In the genomic region with DNA sequence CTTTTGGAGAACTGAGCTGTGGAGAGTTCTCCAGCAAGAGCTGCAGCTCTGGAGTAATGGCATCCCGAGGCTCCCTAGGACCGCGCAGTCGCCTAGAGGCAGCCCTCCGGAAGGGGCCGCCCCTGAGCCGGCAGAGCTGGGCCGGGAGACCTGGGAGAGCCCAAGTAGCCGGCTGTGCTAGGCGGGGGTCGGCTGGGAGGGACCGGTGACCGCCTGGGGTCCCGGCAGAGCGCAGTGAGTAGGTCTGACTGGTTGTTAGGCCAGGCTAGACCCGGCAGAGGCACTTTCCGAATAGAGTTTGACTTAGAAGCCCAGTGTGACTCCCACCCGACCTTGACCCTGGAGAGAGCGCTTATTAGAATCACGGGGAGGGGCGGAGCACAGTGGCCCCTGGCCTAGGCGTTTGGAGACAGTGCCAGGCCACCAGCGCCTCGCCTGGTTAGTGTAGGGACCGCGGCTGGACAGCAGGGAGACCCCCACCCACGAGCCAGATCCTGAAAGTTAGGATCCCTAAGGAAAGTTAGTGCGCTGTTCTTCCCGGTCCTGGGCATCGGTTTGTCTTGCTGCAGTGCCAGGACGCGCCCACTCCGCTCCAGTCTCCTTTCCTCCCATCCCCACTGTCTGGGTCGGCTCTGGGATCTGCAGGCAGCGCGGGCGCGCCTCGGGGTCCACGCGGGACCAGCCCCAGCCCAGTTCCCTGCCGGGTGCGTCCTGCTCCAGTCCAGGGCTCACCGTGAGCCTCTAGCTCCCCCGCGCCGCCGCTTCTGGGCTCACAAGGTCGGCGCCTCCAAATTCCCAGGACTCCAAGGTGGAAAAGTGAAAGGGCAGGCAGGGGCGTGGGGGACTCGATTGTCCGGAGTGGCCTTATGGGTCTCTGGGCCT, we compare ENCODE assay signal across 8 mouse cellular contexts. TPM values are rescaled to one million over a fixed set of nuclear protein-coding genes. Genes with fewer than 3 reads are reported as not detected.
DNase-seq lines count a peak whose midpoint lies in the region; ATAC-seq and TF ChIP-seq lines count a peak whose summit lies in the region.

A gene (minus strand): TSS at position 70 of the 882 bp plus-strand sequence.

- no peaks in the 10 kb centered on the region for H3K36me3 ChIP-seq in hindbrain, embryonic 16.5 days (ENCODE audit: control insufficient read depth, insufficient read depth, low read length)

- H3K4me1 ChIP-seq in cortical plate, adult 2 months (ENCODE audit: control insufficient read depth, insufficient read depth, low read length) = no peaks in the 10 kb centered on the region
- peaks cover 10% of the 10 kb centered on the region for H3K4me1 ChIP-seq in hindbrain, embryonic 16.5 days (ENCODE audit: control insufficient read depth, insufficient read depth, low read depth, low read length)

- H3K27ac ChIP-seq in cortical plate, adult 2 months (ENCODE audit: insufficient read depth, low read length) = peak within 1 kb of the TSS; percentile 67
- no peak within 1 kb of the TSS; the same call in 1 of the 2 replicates for H3K27ac ChIP-seq in hindbrain, embryonic 16.5 days (ENCODE audit: low read depth, low read length)
- peak within 1 kb of the TSS; percentile 86 for H3K27ac ChIP-seq in left cerebral cortex, adult 2 months

- peak within 1 kb of the TSS; percentile 69 for H3K4me2 ChIP-seq in hindbrain, embryonic 16.5 days (ENCODE audit: low read length)

- H3K9me3 ChIP-seq in hindbrain, embryonic 16.5 days (ENCODE audit: control insufficient read depth, low read length) = no peaks in the 10 kb centered on the region

- intact Hi-C loops in left cerebral cortex, adult 2 months (cut with DNase I) = no loop called here

- peak; percentile 98 for ATAC-seq in hindbrain, embryonic 16.5 days

- WGBS in hindbrain, embryonic 16.5 days = under 1% methylated on average over 53 of the region's 53 CpGs

- peak within 1 kb of the TSS; percentile 68 for H3K9ac ChIP-seq in hindbrain, embryonic 16.5 days (ENCODE audit: low read depth, low read length)

- TF ChIP-seq CTCF in cortical plate, adult 2 months (IDR thresholded peaks at IDR 0.05; ENCODE audit: extremely low read depth, insufficient read depth, low read length) = no peak
- peak; percentile 33 for TF ChIP-seq CTCF in left cerebral cortex, adult 2 months (IDR thresholded peaks at IDR 0.05)

- DNase-seq in ZHBTc4 (ENCODE audit: low read depth, low spot score) = peak; percentile 66
- peak; percentile 83 for DNase-seq in gastrocnemius, postnatal 10 days
- DNase-seq in left cerebral cortex, adult 2 months (ENCODE audit: extremely low spot score in 1 of 2, low spot score in 2 of 2) = peak; percentile 62
- peak; percentile 90 to 94 for DNase-seq in lung, postnatal 4 days
- DNase-seq in right cerebral cortex, postnatal 14 days = peak; percentile 67
- DNase-seq in urinary bladder, postnatal 4 days (ENCODE audit: low spot score in 2 of 2) = peak; percentile 82

- peak; percentile 42; the same call in 1 of the 2 replicates for TF ChIP-seq POLR2A in cortical plate, adult 2 months (IDR thresholded peaks at IDR 0.05; ENCODE audit: extremely low read depth, insufficient read depth, low read length)

- H3K27me3 ChIP-seq in hindbrain, embryonic 16.5 days (replicated peaks; ENCODE audit: control insufficient read depth, insufficient read depth, low read length) = peaks cover 14% of the 10 kb centered on the region

- peak within 1 kb of the TSS; percentile 54 for H3K4me3 ChIP-seq in cortical plate, adult 2 months (ENCODE audit: insufficient read depth, low read length)
- peak within 1 kb of the TSS; percentile 42 for H3K4me3 ChIP-seq in hindbrain, embryonic 16.5 days (ENCODE audit: low read length)
- H3K4me3 ChIP-seq in left cerebral cortex, adult 2 months = peak within 1 kb of the TSS; percentile 61

RNA-seq across cellular contexts. Expression of the gene that starts here (rescaled TPM):
- polyA plus RNA-seq in cortical plate, adult 2 months (2012; rRNA removed) = 3.0 and 3.9 TPM in 2 replicates
- 1 to 10 TPM; 1.3 to 1.6 TPM for total RNA-seq in gastrocnemius, postnatal 10 days (2021)
- 0.94 and 1.2 TPM in 2 replicates for polyA plus RNA-seq in hindbrain, embryonic 16.5 days (2015; fragmentation: Nextera tagmentation; extraction: Ambion mirVana)
- 1 to 10 TPM; 1.0 to 1.4 TPM for total RNA-seq in left cerebral cortex, adult 2 months (2021)
